Mouse (Mus musculus) erythroblast, embryonic 14.5 days (primary cell): Measurements from ENCODE around the gene Cux1. TPM values are rescaled to one million over a fixed set of nuclear protein-coding genes. Genes with fewer than 3 reads are reported as not detected.

Experiments used
- H3K27me3 ChIP-seq: 2 replicates; pipeline ENCODE4 v1.6.1; 2012; ENCODE audit warnings: inconsistent platforms; ENCODE audit not compliant: control insufficient read depth
- H3K36me3 ChIP-seq: 2 replicates; pipeline ENCODE4 v1.6.1; 2012; ENCODE audit warnings: mild to moderate bottlenecking, inconsistent platforms; ENCODE audit not compliant: control insufficient read depth
- H3K4me1 ChIP-seq: 2 replicates; pipeline ENCODE4 v1.6.1; 2012; ENCODE audit warnings: inconsistent platforms; ENCODE audit not compliant: control insufficient read depth
- H3K4me3 ChIP-seq: replicated peaks from 2 replicates; pipeline ENCODE3; 2012; ENCODE audit warnings: moderate library complexity, mild to moderate bottlenecking, inconsistent platforms
- H3K9me3 ChIP-seq: 2 replicates; pipeline ENCODE4 v1.6.1; 2012; ENCODE audit warnings: low read length, inconsistent platforms, mixed read lengths; ENCODE audit not compliant: control insufficient read depth
- GATA1 ChIP-seq: IDR thresholded peaks from 2 replicates; pipeline ENCODE4 v1.6.1; 2012; ENCODE audit warnings: low read length, inconsistent platforms, mixed read lengths
- TAL1 ChIP-seq: IDR thresholded peaks from 3 replicates; pipeline ENCODE4 v1.6.1; 2012; ENCODE audit warnings: low read length, inconsistent platforms, mixed read lengths
- polyA plus RNA-seq: library from polyadenylated mRNA; stranded (reverse); fragments of >175 nt; gene quantifications from 2 replicates; pipeline ENCODE4 v1.2.3, GENCODE M21; 2012

Cux1 gene
- 2.9 and 3.6 TPM in 2 replicates for polyA plus RNA-seq

- H3K4me1 ChIP-seq: peaks cover 40% of the 10 kb centered on the region
- H3K27me3 ChIP-seq: peaks cover 69% of the 10 kb centered on the region
- no peaks in the 10 kb centered on the region for H3K36me3 ChIP-seq
- peak within 1 kb of the TSS; percentile 91 for H3K4me3 ChIP-seq
- H3K9me3 ChIP-seq: no peaks in the 10 kb centered on the region
- TF ChIP-seq TAL1 (no peak), GATA1 (no peak)
These were observed at the start of gene Cux1 for GRCm38 (mm10) chr5:136567176-136568025. Gene Cux1, minus strand, starts transcription at chr5:136567490.

- no peaks in the 10 kb centered on the region for H3K9me3 ChIP-seq
- H3K4me1 ChIP-seq: no peaks in the 10 kb centered on the region
- TF ChIP-seq TAL1 (no peak), GATA1 (no peak)
- H3K4me3 ChIP-seq: no peak overlapping the region
- H3K36me3 ChIP-seq: no peaks in the 10 kb centered on the region
- H3K27me3 ChIP-seq: no peaks in the 10 kb centered on the region
These were observed 45.1 kb upstream of the Cux1 start for GRCm38 (mm10) chr5:136612391-136612790.

- Histone ChIP-seq H3K9me3 (no peaks in the 10 kb centered on the region), H3K4me3 (no peak overlapping the region), H3K36me3 (no peaks in the 10 kb centered on the region), H3K4me1 (no peaks in the 10 kb centered on the region), H3K27me3 (no peaks in the 10 kb centered on the region)
- TF ChIP-seq GATA1 (no peak), TAL1 (no peak)
These were observed 41.6 kb upstream of the Cux1 start for GRCm38 (mm10) chr5:136608814-136609434.

- TF ChIP-seq GATA1: no peak
- no peak for TF ChIP-seq TAL1
These were observed 37.9 kb upstream of the Cux1 start for GRCm38 (mm10) chr5:136605144-136605543.

GRCm38 (mm10) chr5:136603176-136603964 lies 36.1 kb upstream of the Cux1 start:
- Histone ChIP-seq H3K9me3 (no peaks in the 10 kb centered on the region), H3K4me3 (no peak overlapping the region), H3K27me3 (peaks cover 4% of the 10 kb centered on the region; the same call in 1 of the 2 replicates), H3K36me3 (no peaks in the 10 kb centered on the region), H3K4me1 (no peaks in the 10 kb centered on the region)
- TF ChIP-seq TAL1 (no peak), GATA1 (no peak)

More at GRCm38 (mm10) chr5:136605144-136605543, 37.9 kb upstream of the Cux1 start:
- Histone ChIP-seq H3K4me1 (no peaks in the 10 kb centered on the region), H3K4me3 (no peak overlapping the region), H3K27me3 (no peaks in the 10 kb centered on the region; the same call in 1 of the 2 replicates), H3K9me3 (no peaks in the 10 kb centered on the region), H3K36me3 (no peaks in the 10 kb centered on the region)

- Histone ChIP-seq H3K4me1 (no peaks in the 10 kb centered on the region), H3K9me3 (no peaks in the 10 kb centered on the region), H3K4me3 (no peak overlapping the region), H3K36me3 (no peaks in the 10 kb centered on the region), H3K27me3 (peaks cover 4% of the 10 kb centered on the region; the same call in 1 of the 2 replicates)
- no peak for TF ChIP-seq GATA1
- no peak for TF ChIP-seq TAL1
These were observed 33.2 kb upstream of the Cux1 start for GRCm38 (mm10) chr5:136600511-136600910.

- no peaks in the 10 kb centered on the region for H3K36me3 ChIP-seq
- H3K4me1 ChIP-seq: no peaks in the 10 kb centered on the region
- no peak for TF ChIP-seq TAL1
- no peak for TF ChIP-seq GATA1
- no peaks in the 10 kb centered on the region for H3K9me3 ChIP-seq
- H3K27me3 ChIP-seq: peaks cover 4% of the 10 kb centered on the region; the same call in 1 of the 2 replicates
- H3K4me3 ChIP-seq: no peak overlapping the region
These were observed 27.7 kb upstream of the Cux1 start for GRCm38 (mm10) chr5:136594896-136595540.

- TF ChIP-seq GATA1: no peak
- TF ChIP-seq TAL1: no peak
- H3K27me3 ChIP-seq: peaks cover 3% of the 10 kb centered on the region; the same call in 1 of the 2 replicates
These were observed 24.7 kb upstream of the Cux1 start for GRCm38 (mm10) chr5:136591816-136592499.

More at GRCm38 (mm10) chr5:136591816-136592499, 24.7 kb upstream of the Cux1 start:
- Histone ChIP-seq H3K4me3 (no peak overlapping the region), H3K9me3 (no peaks in the 10 kb centered on the region), H3K36me3 (no peaks in the 10 kb centered on the region), H3K4me1 (no peaks in the 10 kb centered on the region)
